Mouse (Mus musculus) intestine, embryonic 14.5 days (tissue): ENCODE measurements around the gene Mss51. TPM values are rescaled to one million over a fixed set of nuclear protein-coding genes. Genes with fewer than 3 reads are reported as not detected.

Source experiments
- ATAC-seq: fragments of 200-750 bp; cut with Nextera tagmentation; replicated peaks from 2 replicates; pipeline ENCODE4 v1.8.0; 2017; ENCODE audit warnings: low read depth, moderate number of reproducible peaks, moderate TSS enrichment, moderate library complexity; ENCODE audit not compliant: low FRiP score, low TSS enrichment
- DNase-seq: peaks from one replicate; pipeline ENCODE4 v3.0.0-alpha.2; 2018; ENCODE audit warnings: low spot score
- H3K27ac ChIP-seq: fragments of 300-500 bp; sonication (generic); 2 replicates; pipeline ENCODE4 v1.5.1; 2014; ENCODE audit warnings: low read depth, mild to moderate bottlenecking, control low read depth
- H3K27me3 ChIP-seq: fragments of 300-500 bp; sonication (generic); replicated peaks from 2 replicates; pipeline ENCODE4 v1.6.1; 2014; ENCODE audit warnings: low read length, control low read depth; ENCODE audit not compliant: control insufficient read depth, insufficient read depth
- H3K36me3 ChIP-seq: fragments of 300-500 bp; sonication (generic); 2 replicates; pipeline ENCODE4 v1.6.1; 2014; ENCODE audit warnings: low read length, control low read depth; ENCODE audit not compliant: control insufficient read depth, insufficient read depth
- H3K4me1 ChIP-seq: fragments of 300-500 bp; sonication (generic); replicated peaks from 2 replicates; pipeline ENCODE4 v1.6.1; 2014; ENCODE audit warnings: low read length, control low read depth, mixed read lengths; ENCODE audit not compliant: control insufficient read depth, insufficient read depth
- H3K4me2 ChIP-seq: fragments of 300-500 bp; sonication (generic); 2 replicates; pipeline ENCODE4 v1.6.1; 2014; ENCODE audit warnings: low read length
- H3K4me3 ChIP-seq: fragments of 300-500 bp; sonication (generic); 2 replicates; pipeline ENCODE4 v1.5.1; 2014; ENCODE audit warnings: low read depth, low read length, control low read depth, mixed read lengths
- H3K9ac ChIP-seq: fragments of 300-500 bp; sonication (generic); 2 replicates; pipeline ENCODE4 v1.6.1; 2014; ENCODE audit warnings: mild to moderate bottlenecking, low read length
- H3K9me3 ChIP-seq: fragments of 300-500 bp; sonication (generic); 2 replicates; pipeline ENCODE4 v1.6.1; 2016; ENCODE audit warnings: low read length, control low read depth; ENCODE audit not compliant: control insufficient read depth
- WGBS: fragments of 180-500 bp; shearing (Covaris S2); extraction: QIAGEN DNeasy Blood & Tissue Kit; methylation state at CpG from one replicate; pipeline ENCODE4 v1.1.7; 2014; 5-methylcytosine and 5-hydroxymethylcytosine counted together
- polyA plus RNA-seq: library from polyadenylated mRNA; unstranded; fragments of >200 nt; fragmentation: Nextera tagmentation; extraction: Ambion mirVana; gene quantifications from 2 replicates; pipeline ENCODE4 v1.2.1, GENCODE M21; 2014

The Mss51 gene
- polyA plus RNA-seq, 1 experiment from 2014 or later = 0.95 TPM

DNA sequence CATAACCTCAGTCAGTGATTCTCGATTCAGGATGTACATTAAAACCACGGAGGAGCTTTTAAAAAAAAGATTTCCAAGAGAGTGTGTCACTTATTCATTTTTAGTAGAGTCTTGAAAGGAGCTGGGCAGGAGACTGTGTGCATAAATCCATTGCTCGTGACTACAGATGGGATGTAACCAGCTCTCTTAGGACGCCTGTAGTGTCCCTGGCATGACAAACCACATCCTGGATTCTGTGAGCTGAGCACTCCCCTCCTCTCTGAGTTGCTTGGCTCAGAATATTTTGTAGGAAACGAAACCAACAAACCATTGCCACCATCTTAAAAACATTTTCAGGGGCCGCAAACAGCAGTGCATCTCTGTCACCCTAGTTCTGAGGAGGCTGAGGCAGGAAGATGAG is 59.7 kb downstream of the Mss51 start:
- H3K4me3 ChIP-seq = no peak overlapping the region
- ATAC-seq (no peak), DNase-seq (no peak)
- WGBS = 58% methylated on average over 6 of the region's 6 CpGs
- no peaks in the 10 kb centered on the region for H3K4me1 ChIP-seq
- no peak overlapping the region for H3K27ac ChIP-seq
- no peaks in the 10 kb centered on the region for H3K9me3 ChIP-seq
- no peak overlapping the region for H3K4me2 ChIP-seq
- no peak overlapping the region for H3K9ac ChIP-seq
- no peaks in the 10 kb centered on the region for H3K27me3 ChIP-seq
- H3K36me3 ChIP-seq = no peaks in the 10 kb centered on the region

Other genes with a start within 250 kb of the Mss51 start
- gene Kcnk16, start 227.7 kb downstream of the Mss51 start, polyA plus RNA-seq = 0.54 and 5.5 TPM in 2 replicates
- 13.3 and 18.2 TPM in 2 replicates for gene Nudt13, start 202.2 kb downstream of the Mss51 start, polyA plus RNA-seq
- 58.1 and 62.7 TPM in 2 replicates for gene Ecd, start 148.8 kb downstream of the Mss51 start, polyA plus RNA-seq
- gene Fam149b, start 148.7 kb downstream of the Mss51 start, polyA plus RNA-seq = 33.5 and 34.5 TPM in 2 replicates
- 130 and 147 TPM in 2 replicates for gene Dnajc9, start 108.0 kb downstream of the Mss51 start, polyA plus RNA-seq
- gene Mrps16, start 103.3 kb downstream of the Mss51 start, polyA plus RNA-seq = 96.7 and 103 TPM in 2 replicates
- 0.08 and 0.36 TPM in 2 replicates for gene Cfap70, start 44.7 kb downstream of the Mss51 start, polyA plus RNA-seq
- gene Anxa7, start 16.8 kb downstream of the Mss51 start, polyA plus RNA-seq = 41.4 and 46.2 TPM in 2 replicates
- 57.2 and 58.7 TPM in 2 replicates for gene Ppp3cb, start 49.7 kb upstream of the Mss51 start, polyA plus RNA-seq
- gene Usp54, start 144.2 kb upstream of the Mss51 start, polyA plus RNA-seq = 8.2 and 8.9 TPM in 2 replicates
- gene Myoz1, start 159.6 kb upstream of the Mss51 start, polyA plus RNA-seq = not detected in 2 replicates
- gene Synpo2l, start 171.5 kb upstream of the Mss51 start, polyA plus RNA-seq = 0.18 and 0.19 TPM in 2 replicates
- 87.4 and 92.4 TPM in 2 replicates for gene Sec24c, start 177.4 kb upstream of the Mss51 start, polyA plus RNA-seq
- gene Fut11, start 198.1 kb upstream of the Mss51 start, polyA plus RNA-seq = 19.6 and 20.0 TPM in 2 replicates
- gene Chchd1, start 206.1 kb upstream of the Mss51 start, polyA plus RNA-seq = 231 and 234 TPM in 2 replicates
- gene Zswim8, start 210.7 kb upstream of the Mss51 start, polyA plus RNA-seq = 30.3 and 35.9 TPM in 2 replicates
- gene Ndst2, start 237.7 kb upstream of the Mss51 start, polyA plus RNA-seq = 29.2 and 29.6 TPM in 2 replicates